Mouse (Mus musculus): ENCODE measurements at regions not wholly inside any gene's neighbourhood (a gene's known extent, or its start where the extent isn't known, plus 50 kb on each side); places are given as distances from the start of the nearest gene placed in this dataset.

DNA sequence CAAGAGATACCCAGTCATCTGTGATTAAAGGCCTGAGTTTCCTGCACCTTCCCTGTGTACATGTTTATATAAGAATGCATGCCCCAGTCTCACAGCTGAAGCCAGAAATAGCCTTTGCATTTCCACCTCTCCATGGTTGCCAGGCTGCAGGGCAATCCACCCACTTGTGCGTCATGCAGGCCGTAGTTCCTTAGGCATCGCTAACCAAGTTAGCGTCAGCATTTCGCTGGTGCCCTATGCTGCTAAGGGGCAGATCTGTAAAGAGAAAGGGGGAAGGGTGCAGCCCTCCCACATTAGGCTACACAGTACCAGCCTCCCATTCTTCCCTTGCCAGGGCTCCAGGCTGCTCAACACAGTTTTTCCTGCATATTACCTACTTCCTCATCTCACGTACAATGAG lies 155.6 kb upstream of the Actbl2 start:
- no peaks in the 10 kb centered on the region for H3K4me1 ChIP-seq
- ATAC-seq (ENCODE audit: insufficient read depth, low FRiP score, low read depth) = no peak
- H3K4me3 ChIP-seq (replicated peaks) = no peak overlapping the region
- H3K9me3 ChIP-seq = no peaks in the 10 kb centered on the region
- WGBS = 79% methylated on average over 6 of the region's 6 CpGs
- H3K36me3 ChIP-seq = no peaks in the 10 kb centered on the region
- no peaks in the 10 kb centered on the region for H3K27me3 ChIP-seq (replicated peaks)
- H3K27ac ChIP-seq = no peak overlapping the region
- no peak overlapping the region for H3K4me2 ChIP-seq
- H3K9ac ChIP-seq = no peak overlapping the region

DNA sequence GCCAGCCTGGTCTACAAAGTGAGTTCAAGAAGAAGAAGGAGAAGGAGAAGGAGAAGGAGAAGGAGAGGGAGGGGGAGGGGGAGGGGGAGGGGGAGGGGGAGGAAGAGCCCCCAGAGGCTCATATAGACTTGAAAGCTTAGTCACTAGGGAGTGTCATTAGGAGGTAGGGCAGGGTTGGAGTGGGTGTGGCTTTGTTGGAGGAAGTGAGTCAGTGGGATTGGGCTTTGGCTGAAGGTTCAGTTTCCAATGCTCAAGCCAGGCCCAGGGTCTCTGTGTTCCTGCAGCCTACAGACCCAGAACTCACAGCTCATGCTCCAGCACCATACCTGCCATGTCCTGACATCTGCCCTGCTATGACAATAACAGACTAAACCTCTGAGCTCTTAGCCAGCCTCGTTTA lies 154.4 kb upstream of the Actbl2 start:
- Histone ChIP-seq H3K4me3 (replicated peaks) (no peak overlapping the region), H3K36me3 (no peaks in the 10 kb centered on the region), H3K9me3 (no peaks in the 10 kb centered on the region), H3K27ac (no peak overlapping the region), H3K9ac (no peak overlapping the region), H3K27me3 (replicated peaks) (no peaks in the 10 kb centered on the region), H3K4me2 (no peak overlapping the region), H3K4me1 (no peaks in the 10 kb centered on the region)
- 78% methylated on average over 1 of the region's 1 CpGs for WGBS
- no peak for ATAC-seq (ENCODE audit: insufficient read depth, low FRiP score, low read depth)

DNA sequence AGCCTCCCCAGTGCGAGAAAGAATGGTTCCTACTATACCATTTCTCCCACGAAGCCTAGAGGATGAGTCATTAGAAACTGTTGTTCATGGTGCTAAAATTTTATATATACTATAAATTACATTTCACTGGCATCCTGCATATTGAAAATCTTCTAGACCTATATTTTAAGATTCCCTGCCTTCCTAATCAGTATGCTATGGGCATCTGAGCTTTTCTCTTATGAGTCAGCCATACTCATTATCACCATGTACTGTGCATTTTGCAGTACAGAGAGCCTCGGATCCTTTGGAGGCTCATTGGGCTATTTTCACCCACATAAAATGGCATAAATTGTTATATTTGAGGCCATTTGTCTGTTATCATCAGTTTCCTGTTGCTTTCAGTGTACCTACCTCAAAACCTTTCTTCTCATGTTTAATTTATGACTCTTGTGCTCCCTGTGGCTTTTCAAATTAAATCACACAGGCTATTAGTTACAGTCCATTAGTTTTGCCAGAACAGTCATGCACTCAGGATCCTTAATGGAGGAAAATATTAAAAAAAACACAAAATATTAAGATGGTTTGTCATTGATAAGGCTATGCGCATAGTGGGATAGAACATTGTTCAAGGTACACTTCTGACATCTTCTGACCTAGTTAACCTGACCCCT lies 150.1 kb upstream of the Actbl2 start:
- no peak overlapping the region for H3K4me2 ChIP-seq
- H3K9ac ChIP-seq = no peak overlapping the region
- no peaks in the 10 kb centered on the region for H3K36me3 ChIP-seq
- H3K4me1 ChIP-seq = no peaks in the 10 kb centered on the region
- no peak overlapping the region for H3K27ac ChIP-seq
- no peaks in the 10 kb centered on the region for H3K27me3 ChIP-seq (replicated peaks)
- ATAC-seq (ENCODE audit: insufficient read depth, low FRiP score, low read depth) = no peak
- no peaks in the 10 kb centered on the region for H3K9me3 ChIP-seq
- no peak overlapping the region for H3K4me3 ChIP-seq (replicated peaks)
- WGBS = 87% methylated on average over 4 of the region's 4 CpGs

DNA sequence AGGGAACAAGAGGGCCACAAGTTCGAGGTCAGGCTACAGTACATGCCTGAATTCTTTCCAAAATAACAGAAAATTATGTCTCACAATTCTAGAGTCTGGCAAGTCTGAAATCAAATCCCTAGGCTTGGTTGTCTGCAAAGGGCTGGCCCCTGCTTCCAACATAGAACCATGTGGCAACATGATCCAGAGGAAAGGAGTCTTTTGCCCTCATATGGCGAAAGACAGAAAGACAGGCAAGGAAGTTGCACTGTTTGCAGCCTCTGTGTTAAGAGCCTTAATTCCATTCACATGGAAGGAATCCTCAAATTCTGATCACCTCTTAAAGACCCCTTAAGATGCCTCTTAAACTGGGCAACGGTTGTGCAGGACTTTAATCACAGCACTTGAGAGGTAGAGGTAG lies 123.7 kb upstream of the Actbl2 start:
- Histone ChIP-seq H3K4me1 (no peaks in the 10 kb centered on the region), H3K9me3 (no peaks in the 10 kb centered on the region), H3K4me2 (no peak overlapping the region), H3K4me3 (replicated peaks) (no peak overlapping the region), H3K36me3 (no peaks in the 10 kb centered on the region), H3K27ac (no peak overlapping the region), H3K27me3 (replicated peaks) (no peaks in the 10 kb centered on the region), H3K9ac (no peak overlapping the region)
- 74% methylated on average over 3 of the region's 3 CpGs for WGBS
- no peak for ATAC-seq (ENCODE audit: insufficient read depth, low FRiP score, low read depth)

DNA sequence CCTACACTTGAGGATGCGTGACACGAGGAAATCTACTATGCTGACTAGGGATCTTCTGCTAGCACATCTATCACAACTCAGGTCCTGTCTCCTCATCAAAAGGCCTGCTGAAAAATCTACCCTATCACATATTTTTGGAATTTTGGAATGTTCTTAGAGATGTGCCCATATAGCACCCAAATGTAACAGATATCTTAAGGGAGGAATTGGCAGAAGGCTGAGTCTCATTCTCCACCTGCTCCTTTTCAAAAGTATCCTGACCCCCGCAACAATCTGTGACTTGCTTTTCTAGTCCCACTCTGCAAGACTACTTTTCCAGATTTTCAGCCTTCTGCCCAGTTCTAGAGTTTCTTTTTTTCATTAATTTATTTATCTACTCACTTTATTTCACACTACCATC lies 118.4 kb upstream of the Actbl2 start:
- ATAC-seq (ENCODE audit: insufficient read depth, low FRiP score, low read depth) = no peak
- H3K9ac ChIP-seq = no peak overlapping the region
- 93% methylated on average over 3 of the region's 3 CpGs for WGBS

DNA sequence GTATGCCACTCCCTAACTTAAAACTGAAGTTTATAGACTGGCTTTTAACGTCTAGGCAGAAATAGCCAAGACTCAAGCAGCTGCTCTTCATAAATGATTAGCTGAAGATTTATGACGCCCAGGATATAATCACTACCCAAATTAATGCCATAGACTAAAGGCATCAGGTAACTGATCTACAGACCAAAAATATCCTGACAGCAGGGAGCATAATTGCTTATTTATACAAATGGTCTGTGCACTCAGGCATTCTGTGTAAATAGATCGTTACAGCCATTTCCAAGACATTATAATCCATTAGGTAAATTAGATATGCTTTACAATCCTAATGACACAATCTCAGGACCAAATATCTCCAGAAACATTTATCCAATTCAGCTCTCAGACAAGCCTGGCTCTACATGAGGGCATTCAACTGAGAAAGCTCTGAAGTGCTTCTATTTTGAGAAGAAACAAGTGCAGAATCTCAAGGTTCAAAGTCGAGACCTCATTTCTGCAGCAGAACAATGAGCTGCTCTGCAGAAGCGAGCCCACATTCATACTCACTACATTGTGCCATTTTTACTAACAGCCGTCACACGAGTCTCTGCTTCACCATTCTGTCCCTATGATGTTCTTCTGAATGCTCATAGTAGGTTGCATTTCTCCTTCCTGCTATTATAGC lies 111.9 kb upstream of the Actbl2 start:
- Histone ChIP-seq H3K36me3 (no peaks in the 10 kb centered on the region), H3K27ac (no peak overlapping the region), H3K9me3 (no peaks in the 10 kb centered on the region), H3K9ac (no peak overlapping the region), H3K4me2 (no peak overlapping the region), H3K4me3 (replicated peaks) (no peak overlapping the region), H3K27me3 (replicated peaks) (no peaks in the 10 kb centered on the region), H3K4me1 (no peaks in the 10 kb centered on the region)
- WGBS = 75% methylated on average over 7 of the region's 7 CpGs
- ATAC-seq (ENCODE audit: insufficient read depth, low FRiP score, low read depth) = no peak

More for the DNA sequence above, 118.4 kb upstream of the Actbl2 start:
- no peak overlapping the region for H3K27ac ChIP-seq
- no peaks in the 10 kb centered on the region for H3K9me3 ChIP-seq
- H3K4me2 ChIP-seq = no peak overlapping the region
- H3K36me3 ChIP-seq = no peaks in the 10 kb centered on the region
- no peaks in the 10 kb centered on the region for H3K4me1 ChIP-seq
- H3K27me3 ChIP-seq (replicated peaks) = no peaks in the 10 kb centered on the region
- no peak overlapping the region for H3K4me3 ChIP-seq (replicated peaks)

DNA sequence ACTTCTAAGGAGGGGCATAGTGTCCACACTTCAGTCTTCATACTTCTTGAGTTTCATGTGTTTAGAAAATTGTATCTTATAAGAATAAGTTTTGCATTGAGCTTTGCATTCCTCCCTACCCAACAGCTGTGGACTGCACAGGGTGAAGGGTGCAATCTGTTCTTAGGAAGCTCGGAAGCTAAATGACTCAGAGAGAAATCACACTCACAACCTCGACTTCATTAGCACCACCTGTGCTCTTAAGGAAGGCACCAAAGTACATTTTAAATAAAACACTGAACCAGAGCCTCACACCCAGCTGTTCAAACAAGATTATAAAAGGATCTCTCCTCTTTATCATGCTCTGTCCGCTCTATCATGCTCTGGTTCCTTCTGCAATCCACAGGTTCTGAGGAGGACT lies 110.1 kb upstream of the Actbl2 start:
- no peak overlapping the region for H3K9ac ChIP-seq
- no peaks in the 10 kb centered on the region for H3K36me3 ChIP-seq
- H3K4me3 ChIP-seq (replicated peaks) = no peak overlapping the region
- H3K27me3 ChIP-seq (replicated peaks) = no peaks in the 10 kb centered on the region
- WGBS = 60% methylated on average over 3 of the region's 3 CpGs
- H3K4me1 ChIP-seq = no peaks in the 10 kb centered on the region
- no peak overlapping the region for H3K27ac ChIP-seq
- H3K9me3 ChIP-seq = no peaks in the 10 kb centered on the region
- no peak overlapping the region for H3K4me2 ChIP-seq
- no peak for ATAC-seq (ENCODE audit: insufficient read depth, low FRiP score, low read depth)

DNA sequence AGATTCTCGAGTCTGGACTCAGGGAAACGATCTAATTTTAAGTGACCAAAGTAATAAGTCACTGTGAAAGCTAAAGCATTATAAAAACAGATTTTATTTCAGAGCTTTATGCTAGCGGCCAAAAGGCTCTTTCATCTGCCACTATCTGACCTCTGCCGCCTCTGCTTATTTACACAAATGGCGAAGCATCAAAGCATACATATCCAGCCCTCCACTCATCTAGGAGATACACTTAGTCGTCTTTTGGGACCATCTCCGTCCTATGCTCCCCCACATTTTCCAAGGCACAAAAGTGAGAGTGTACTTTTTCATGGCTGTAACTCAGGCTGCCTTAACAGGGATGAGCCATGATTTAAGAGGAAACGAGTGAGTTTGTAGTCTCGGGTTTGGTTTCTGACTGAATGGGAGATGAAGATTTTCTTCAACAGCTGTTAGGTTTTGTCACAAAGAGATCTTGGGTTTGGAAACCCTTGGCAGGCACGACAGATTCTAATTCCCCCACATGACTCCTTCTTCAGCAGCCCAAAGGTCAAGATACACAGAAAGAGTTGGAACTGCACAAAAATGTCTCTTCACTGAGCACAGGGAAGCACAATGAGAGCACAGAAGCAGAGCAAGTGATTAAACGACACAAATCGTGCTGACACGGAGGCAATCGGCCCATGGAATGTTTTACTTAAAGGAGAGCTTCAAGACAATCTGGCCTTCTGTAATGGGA lies 96.7 kb upstream of the Actbl2 start:
- Histone ChIP-seq H3K9ac (no peak overlapping the region), H3K36me3 (no peaks in the 10 kb centered on the region), H3K27ac (peak overlapping the region; percentile 69; the same call in 1 of the 2 replicates), H3K4me2 (no peak overlapping the region), H3K4me3 (replicated peaks) (no peak overlapping the region), H3K4me1 (no peaks in the 10 kb centered on the region; the same call in 1 of the 2 replicates), H3K9me3 (no peaks in the 10 kb centered on the region), H3K27me3 (replicated peaks) (no peaks in the 10 kb centered on the region)
- 46% methylated on average over 14 of the region's 14 CpGs for WGBS
- ATAC-seq (ENCODE audit: insufficient read depth, low FRiP score, low read depth) = no peak

DNA sequence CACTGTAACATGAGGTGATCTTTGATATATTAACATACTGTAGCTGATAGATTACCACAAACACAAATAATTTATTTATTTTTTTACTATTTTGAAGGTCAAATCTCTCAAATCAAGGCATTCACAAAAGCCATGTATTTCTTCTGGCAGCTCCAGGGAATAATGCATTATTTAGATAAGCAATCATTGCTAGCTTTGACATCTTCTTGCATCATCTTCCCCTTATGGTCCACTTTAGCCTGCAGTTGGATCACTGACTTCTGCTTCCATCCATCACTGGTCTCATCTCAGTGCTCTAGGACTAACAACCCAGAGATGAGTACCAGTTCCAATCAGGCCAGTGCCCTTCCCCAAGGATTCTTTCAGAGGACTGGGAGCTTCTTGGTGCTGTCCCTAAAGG lies 95.3 kb upstream of the Actbl2 start:
- Histone ChIP-seq H3K27ac (no peak overlapping the region), H3K9ac (no peak overlapping the region), H3K36me3 (no peaks in the 10 kb centered on the region), H3K4me2 (no peak overlapping the region), H3K4me3 (replicated peaks) (no peak overlapping the region), H3K27me3 (replicated peaks) (no peaks in the 10 kb centered on the region), H3K9me3 (no peaks in the 10 kb centered on the region), H3K4me1 (no peaks in the 10 kb centered on the region; the same call in 1 of the 2 replicates)
- ATAC-seq (ENCODE audit: insufficient read depth, low FRiP score, low read depth) = no peak

DNA sequence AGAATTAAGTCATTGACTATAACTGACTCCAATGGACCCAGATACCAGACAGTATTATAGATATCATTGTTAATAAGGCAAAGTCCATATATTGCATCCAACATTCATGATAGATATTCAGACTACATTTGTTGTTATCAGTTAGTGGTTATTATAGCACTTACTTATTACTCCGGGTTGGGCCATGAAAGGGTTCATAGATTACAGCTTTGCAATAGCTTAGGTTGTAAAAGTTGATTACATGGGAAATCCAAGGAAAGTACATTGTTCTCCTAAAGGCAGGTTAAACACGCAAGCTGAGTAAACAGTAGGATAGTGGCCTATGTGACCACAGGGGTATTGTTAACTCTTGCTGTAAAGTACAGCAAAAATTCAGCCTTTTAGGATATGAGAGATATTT lies 89.3 kb upstream of the Actbl2 start:
- no peaks in the 10 kb centered on the region for H3K27me3 ChIP-seq (replicated peaks)
- H3K4me1 ChIP-seq = no peaks in the 10 kb centered on the region
- H3K4me3 ChIP-seq (replicated peaks) = no peak overlapping the region
- no peaks in the 10 kb centered on the region for H3K36me3 ChIP-seq
- ATAC-seq (ENCODE audit: insufficient read depth, low FRiP score, low read depth) = no peak
- H3K9me3 ChIP-seq = no peaks in the 10 kb centered on the region
- H3K9ac ChIP-seq = no peak overlapping the region
- H3K27ac ChIP-seq = no peak overlapping the region
- 57% methylated on average over 2 of the region's 2 CpGs for WGBS
- H3K4me2 ChIP-seq = no peak overlapping the region

DNA sequence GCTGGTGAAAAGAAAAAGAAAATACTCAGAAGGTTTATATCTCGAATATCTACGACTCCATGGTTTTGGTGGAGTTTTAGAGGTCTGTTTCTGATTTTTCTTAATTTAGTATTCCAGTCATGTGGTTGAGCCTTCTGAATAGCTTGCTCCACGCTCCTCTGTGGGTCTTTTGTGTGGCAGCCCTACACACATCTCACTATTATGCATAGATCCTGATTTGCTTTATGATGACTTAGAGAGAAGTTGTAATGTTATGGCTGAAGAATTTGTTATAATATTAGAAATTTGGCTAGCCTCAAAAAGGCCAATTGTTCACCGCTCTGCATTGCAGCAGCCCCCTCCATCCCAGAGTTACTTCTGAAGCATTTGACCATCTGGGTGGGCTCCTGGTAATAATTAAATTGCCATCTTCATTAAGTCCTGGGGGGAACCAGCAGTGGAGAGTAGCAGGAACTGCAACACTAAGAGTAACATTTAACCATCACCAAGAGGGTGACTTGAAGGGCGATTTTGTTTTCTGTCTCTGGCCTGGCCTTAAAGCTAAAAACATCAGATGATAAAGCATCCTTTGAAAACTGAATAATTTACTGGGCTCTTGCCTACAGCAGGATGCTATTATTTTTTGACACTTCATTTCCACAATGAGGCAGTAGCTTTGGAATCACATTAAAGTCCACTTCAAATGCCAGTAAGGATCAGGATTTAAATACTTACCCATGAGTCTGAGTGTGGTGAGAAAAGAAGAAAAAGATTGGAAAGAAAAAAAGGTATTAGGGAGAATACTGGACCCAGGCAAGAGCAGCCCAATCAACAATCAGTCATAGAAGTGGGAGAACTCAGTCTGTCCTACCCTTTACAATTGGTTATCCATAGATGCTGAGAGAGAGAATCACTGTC lies 84.3 kb upstream of the Actbl2 start:
- no peak overlapping the region for H3K27ac ChIP-seq
- ATAC-seq (ENCODE audit: insufficient read depth, low FRiP score, low read depth) = no peak

DNA sequence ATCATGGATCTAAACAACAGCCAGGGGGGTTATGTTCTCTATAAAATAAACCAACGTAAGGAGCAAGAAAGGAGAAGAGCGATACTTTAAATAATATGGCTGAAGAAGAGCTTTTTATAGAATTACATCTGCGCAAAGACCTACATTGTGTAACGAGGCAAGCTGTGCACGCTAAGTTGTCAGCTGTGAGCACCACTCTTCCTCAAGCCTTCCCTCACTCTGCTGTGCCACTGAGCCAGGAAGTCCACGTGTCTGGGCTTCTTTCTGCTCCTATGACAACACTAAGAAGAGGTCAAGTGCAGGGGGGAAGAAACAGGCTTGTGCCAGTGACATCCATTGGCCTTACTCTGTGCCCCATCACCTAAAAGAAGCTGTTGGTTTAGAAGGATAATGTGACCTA lies 75.6 kb upstream of the Actbl2 start:
- Histone ChIP-seq H3K4me1 (no peaks in the 10 kb centered on the region), H3K9ac (no peak overlapping the region), H3K27me3 (replicated peaks) (no peaks in the 10 kb centered on the region), H3K27ac (no peak overlapping the region), H3K9me3 (no peaks in the 10 kb centered on the region), H3K4me2 (no peak overlapping the region), H3K4me3 (replicated peaks) (no peak overlapping the region), H3K36me3 (no peaks in the 10 kb centered on the region)
- no peak for ATAC-seq (ENCODE audit: insufficient read depth, low FRiP score, low read depth)
- WGBS = 73% methylated on average over 6 of the region's 6 CpGs

More for the DNA sequence above, 84.3 kb upstream of the Actbl2 start:
- Histone ChIP-seq H3K4me2 (no peak overlapping the region), H3K9me3 (no peaks in the 10 kb centered on the region), H3K36me3 (no peaks in the 10 kb centered on the region), H3K9ac (no peak overlapping the region), H3K27me3 (replicated peaks) (no peaks in the 10 kb centered on the region), H3K4me3 (replicated peaks) (no peak overlapping the region), H3K4me1 (no peaks in the 10 kb centered on the region)
- 88% methylated on average over 5 of the region's 5 CpGs for WGBS
